Mouse (Mus musculus) common myeloid progenitor, adult 5-6 weeks (primary cell): ENCODE measurements around the gene Hist1h3b. TPM values are rescaled to one million over a fixed set of nuclear protein-coding genes. Genes with fewer than 3 reads are reported as not detected.
A peak's percentile ranks its signal among the peaks of the same experiment; 100 is the strongest.

Source experiments
- ATAC-seq: replicated peaks from 2 replicates; pipeline ENCODE4 v1.8.0; 2016; ENCODE audit warnings: low read depth, mild to moderate bottlenecking, moderate TSS enrichment, inconsistent platforms; ENCODE audit not compliant: poor library complexity, severe bottlenecking
- total RNA-seq: library from RNA; stranded (forward); fragments of 200-1000, 187-1606 nt; gene quantifications from 2 replicates; pipeline ENCODE4 v1.2.3, GENCODE M21; 2017

The Hist1h3b gene
- total RNA-seq, 1 experiment from 2014 or later = 689 TPM

DNA sequence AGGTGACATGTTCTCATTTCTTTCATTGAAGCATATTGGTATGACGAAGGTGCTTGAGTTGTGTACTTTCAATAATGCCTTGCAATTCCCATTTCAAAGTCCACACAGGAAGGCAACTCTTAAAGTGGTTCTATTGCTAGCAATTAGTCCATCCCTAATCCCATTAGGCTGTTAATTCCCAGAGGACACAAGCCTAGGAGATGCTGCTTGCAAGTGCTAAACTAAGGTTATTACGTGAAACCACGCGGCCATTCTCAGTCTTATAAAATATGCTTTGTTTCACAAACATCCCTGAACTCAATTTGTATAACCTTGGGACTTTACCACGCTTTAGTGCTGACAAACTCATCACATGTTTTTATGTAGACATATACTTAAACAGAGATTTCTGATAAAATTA lies 15.0 kb upstream of the Hist1h3b start:
- ATAC-seq = no peak

DNA sequence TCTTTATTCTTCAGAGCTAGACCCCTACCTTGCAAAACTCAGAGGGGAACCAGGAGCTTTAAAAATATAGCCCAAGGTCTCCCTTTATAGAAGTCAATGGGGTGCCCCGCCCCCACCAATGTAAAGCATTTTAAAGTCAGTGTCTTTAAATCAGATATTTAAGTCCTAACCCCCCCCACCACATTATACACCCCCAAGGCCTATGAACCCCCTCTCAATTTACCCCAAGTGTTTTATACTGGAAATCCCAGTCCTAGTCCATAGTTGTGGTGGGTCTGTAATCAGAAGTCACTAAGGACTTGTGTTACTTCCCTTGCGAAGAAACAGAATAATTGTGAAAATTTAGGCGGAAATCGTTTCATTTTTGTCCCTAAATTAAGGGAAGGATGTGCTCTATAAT lies 14.0 kb upstream of the Hist1h3b start:
- no peak for ATAC-seq

DNA sequence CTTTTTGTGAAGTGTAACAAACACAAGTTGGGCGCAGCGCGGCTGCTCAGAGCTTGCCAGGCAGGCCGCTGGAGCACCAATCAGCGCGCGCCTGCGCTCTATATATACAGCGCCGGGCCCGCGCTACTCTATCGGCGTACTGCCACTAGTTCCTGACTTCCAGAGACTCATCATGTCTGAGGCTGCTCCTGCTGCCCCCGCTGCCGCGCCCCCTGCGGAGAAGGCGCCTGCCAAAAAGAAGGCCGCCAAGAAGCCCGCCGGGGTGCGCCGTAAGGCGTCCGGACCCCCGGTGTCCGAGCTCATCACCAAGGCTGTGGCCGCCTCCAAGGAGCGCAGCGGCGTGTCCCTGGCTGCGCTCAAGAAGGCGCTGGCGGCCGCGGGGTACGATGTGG lies 13.4 kb upstream of the Hist1h3b start, which contains the start of gene Hist1h1c:
Gene Hist1h1c (plus strand): TSS at position 132 of the 392 bp plus-strand sequence.
- ATAC-seq = peak; percentile 66

DNA sequence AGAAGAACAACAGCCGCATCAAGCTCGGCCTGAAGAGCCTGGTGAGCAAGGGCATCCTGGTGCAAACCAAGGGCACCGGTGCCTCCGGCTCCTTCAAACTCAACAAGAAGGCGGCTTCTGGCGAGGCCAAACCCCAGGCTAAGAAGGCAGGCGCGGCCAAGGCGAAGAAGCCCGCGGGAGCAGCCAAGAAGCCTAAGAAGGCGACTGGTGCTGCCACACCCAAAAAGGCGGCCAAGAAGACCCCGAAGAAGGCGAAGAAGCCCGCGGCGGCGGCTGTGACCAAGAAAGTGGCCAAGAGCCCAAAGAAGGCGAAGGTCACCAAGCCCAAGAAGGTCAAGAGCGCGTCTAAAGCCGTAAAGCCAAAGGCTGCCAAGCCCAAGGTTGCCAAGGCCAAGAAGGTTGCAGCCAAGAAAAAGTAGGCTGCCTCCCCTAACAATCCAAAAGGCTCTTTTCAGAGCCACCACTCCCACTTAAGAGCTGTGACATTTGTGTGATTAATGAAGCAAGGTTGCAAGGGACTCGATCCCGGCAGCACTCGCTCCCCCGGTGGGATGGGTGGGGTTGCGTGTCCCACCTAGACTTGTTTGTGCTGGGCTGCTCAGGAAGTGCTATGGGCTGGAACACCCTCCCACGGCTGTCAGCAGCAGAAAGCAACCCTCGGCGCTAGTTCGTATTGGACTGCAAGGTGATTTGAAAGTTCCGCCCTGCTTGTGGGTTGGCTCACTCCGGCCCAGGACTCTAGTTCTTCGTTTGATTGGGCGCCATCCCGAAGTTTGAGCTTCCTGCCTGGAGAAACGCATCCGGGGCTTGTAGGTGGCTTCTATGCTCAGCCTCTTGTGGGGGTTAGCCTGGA lies 12.8 kb upstream of the Hist1h3b start:
- peak; percentile 70 for ATAC-seq

DNA sequence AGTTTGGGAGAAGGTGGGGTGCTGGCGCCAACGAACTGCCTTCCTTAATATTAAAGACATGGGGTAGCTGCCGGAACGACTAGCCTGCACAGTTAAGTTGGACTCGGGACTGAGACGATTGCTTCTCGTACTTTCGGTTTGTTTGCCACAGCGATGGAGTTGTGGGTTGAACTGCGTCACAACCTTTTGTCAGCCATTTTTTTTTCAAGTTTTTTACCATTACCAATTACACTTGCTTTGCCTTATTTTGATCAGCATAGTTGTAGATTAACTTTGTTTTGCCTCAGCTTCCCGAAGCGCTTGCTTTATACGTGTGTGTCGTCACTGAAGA lies 12.2 kb upstream of the Hist1h3b start:
- ATAC-seq = peak; percentile 29; the same call in 1 of the 2 replicates

DNA sequence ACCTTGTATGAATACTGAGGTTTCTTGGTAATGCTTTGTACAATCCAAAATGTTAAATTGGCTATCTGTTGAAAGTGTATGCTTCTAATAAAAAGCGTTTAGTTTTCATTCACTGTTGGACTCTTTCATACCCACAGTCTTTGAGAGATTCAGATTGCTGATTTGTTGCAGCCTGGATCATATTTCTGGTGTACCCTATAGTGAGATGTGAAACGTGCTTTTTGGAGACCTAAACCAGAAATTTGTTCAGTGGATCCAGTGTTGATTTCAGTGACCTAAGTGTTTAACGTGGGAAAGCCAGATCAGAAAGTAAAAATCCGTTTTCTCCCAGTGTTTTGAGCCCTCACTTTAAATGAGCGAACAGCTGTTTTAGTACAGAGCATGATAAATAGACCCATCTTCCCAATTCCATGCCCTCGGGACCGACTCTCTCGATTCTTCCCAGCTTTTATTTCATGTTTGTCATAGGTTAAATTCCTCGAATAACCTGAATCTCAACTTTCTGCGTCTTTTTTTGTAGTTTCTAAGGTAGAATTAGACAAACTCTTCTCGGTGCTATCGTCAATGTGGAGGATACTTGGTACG lies 11.7 kb upstream of the Hist1h3b start:
- no peak for ATAC-seq

DNA sequence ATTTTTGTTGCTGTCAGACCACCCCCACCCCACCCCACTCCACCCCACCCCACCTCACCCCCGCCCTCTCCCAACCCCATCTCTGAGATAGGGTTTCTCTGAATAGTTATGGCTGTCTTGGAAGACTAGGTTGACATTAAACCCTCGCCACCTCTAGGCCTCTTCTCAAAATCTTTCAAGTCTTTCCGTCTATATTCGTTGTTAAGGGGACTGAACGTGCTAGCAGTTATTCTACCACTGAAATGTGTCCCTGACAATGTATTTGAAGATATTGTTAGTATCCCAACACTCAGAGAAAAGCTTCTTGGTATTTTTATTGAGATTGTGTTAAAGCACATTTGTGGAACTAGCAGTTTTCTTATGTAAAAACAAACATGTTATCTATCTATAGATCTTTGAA lies 11.2 kb upstream of the Hist1h3b start:
- ATAC-seq = no peak

DNA sequence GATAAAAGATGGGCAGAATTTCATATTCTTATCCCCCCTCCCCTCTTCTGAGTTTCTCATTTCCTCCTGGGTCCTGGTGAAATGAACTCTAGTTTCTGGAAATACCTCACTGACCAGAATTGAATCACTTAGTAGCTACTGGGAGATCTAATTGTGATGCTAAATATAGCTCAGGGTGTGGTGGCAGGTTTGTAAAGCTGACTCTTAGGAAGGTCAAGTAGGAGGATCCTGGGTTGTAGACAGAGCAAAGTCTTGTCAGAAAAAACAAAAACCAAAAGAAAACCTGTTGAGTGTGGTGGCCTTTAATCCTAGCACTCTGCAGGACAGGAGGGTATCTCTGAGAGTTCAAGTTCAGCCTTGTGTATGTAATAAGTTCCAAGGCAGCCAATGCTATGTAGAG lies 10.1 kb upstream of the Hist1h3b start:
- ATAC-seq = no peak

DNA sequence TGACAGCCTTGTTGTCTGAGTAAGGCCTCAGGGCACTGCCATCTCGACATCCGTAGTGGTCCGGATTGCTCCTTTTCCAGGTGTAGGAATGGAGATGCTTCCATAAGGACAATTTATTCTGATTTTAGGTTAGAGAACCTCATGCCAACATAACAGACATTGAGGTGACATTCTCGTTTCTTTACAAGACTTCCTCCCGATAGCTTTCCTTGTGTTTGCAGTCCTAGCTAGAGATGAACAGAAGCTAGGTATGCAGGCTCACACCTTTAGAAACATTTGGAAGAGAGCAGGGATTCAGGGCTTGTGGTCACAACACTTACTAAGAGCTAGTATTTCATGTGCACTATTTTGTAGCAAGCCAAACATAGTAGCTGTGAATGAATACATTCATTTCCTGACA lies 8.9 kb upstream of the Hist1h3b start:
- no peak for ATAC-seq

DNA sequence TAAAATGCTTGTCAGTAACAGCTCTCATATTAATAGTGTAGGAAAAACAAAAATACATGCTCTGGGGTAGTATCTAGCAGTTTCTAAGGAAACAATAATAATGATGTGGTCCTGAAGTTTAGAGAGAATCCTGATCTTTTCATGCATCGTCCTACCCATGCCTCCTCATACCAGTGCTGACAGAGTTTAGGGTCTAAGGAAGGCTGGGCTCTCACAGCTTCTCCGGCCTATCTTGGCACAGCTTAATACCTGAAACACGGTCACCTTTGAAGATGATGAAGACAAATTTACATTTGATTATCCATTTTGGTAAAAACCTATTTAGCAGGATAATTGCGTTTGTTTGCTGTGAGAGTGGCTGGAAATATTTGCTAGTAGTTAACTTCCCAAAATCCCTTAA lies 8.1 kb upstream of the Hist1h3b start:
- no peak for ATAC-seq

DNA sequence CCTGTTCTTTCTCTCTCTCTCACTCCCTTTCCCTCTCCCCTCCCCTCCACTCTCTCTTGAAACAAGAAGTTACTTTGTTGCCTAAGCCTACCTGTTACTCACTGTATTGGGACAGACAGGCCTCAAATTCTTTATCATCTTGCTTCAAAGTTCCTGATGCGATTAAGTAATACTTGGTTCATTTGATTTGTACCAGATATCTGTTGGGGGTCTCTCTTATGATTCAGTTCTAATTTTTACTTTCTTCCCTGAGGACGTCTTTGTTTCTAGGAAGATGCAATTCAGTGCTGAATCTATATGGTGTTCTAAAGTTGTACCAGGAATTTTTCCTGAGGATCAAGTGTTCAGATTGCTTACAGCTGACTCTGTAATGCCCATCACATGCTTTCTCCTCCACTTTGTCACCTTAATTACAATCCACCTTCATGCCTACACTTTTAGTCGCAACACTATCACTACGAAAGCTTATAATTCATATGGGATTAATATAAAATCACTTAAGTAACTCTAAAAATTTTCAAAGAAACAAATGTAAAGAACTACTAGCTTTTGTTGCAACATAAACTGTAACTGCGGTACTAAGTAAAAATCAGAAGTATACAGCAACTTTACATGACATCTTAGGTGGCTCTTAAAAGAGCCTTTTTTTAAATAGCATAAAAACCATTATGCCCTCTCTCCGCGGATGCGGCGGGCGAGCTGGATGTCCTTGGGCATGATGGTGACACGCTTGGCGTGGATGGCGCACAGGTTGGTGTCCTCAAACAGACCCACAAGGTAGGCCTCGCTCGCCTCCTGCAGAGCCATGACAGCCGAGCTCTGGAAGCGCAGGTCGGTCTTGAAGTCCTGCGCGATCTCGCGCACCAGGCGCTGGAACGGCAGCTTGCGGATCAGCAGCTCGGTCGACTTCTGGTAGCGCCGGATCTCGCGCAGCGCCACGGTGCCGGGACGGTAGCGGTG lies 7.4 kb upstream of the Hist1h3b start:
- no peak for ATAC-seq

DNA sequence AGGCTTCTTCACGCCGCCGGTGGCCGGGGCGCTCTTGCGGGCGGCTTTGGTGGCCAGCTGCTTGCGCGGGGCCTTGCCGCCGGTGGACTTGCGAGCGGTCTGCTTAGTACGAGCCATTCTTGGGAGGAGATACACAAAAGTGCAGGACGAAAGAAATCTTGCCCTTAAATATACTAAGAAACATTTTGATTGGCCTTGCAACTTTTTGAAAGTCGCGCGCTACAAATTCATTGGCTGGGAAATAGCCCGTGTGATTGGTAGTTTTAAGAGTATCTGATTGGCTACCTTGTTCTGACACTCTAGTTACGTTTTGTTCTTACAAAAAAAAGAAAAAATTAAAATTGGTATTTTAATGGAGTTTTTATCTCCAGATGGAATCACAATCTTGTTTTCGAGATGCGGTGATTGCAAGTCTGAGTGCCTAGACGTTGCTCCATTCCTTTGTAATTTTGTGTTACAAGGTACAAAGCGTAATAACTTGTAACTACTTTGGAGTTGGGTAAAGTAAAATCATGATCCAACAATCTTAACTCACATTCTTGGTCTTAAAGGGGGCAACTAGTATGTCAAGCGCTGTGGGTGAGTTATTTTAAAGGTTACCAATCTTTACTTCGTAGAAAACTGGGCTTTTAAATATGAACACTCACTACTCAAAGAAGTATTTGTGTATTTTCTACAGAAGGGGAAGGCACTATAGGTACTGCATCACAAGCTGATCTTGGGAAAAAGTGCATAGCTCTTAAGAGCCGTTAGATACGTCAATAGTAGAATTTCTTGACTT lies 6.5 kb upstream of the Hist1h3b start, which contains the start of gene Hist1h3c:
Gene Hist1h3c (minus strand): TSS at position 222 of the 781 bp plus-strand sequence.
- peak; percentile 61 for ATAC-seq

DNA sequence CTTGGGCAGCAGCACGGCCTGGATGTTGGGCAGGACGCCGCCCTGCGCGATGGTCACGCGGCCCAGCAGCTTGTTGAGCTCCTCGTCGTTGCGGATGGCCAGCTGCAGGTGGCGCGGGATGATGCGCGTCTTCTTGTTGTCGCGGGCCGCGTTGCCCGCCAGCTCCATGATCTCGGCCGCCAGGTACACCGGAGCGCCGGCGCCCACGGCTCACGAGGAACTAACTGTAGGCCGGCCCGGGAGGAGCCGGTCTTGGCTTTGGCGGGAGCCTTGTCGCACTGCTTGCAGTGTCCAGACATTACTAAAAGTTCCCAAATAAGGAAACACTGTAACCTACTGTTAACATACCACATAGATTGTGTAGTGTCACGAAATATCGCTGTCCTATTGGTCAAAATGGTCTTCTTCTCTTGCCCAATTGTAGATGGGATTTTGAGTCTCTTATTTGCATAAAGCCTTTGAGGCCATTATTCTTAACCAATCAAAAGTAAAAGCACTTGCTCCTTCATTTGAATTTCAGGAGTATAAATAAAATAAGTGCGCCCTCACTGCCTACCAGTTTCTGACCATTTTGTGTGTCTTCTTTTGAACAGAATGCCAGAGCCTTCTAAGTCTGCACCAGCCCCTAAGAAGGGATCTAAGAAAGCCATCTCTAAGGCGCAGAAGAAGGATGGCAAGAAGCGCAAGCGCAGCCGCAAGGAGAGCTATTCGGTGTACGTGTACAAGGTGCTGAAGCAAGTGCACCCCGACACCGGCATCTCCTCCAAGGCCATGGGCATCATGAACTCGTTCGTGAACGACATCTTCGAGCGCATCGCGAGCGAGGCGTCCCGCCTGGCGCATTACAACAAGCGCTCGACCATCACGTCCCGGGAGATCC lies 5.6 kb upstream of the Hist1h3b start, which contains the start of gene Hist1h2bb:
Gene Hist1h2bb (plus strand): TSS at position 534 of the 880 bp plus-strand sequence.
- peak; percentile 77 for ATAC-seq

DNA sequence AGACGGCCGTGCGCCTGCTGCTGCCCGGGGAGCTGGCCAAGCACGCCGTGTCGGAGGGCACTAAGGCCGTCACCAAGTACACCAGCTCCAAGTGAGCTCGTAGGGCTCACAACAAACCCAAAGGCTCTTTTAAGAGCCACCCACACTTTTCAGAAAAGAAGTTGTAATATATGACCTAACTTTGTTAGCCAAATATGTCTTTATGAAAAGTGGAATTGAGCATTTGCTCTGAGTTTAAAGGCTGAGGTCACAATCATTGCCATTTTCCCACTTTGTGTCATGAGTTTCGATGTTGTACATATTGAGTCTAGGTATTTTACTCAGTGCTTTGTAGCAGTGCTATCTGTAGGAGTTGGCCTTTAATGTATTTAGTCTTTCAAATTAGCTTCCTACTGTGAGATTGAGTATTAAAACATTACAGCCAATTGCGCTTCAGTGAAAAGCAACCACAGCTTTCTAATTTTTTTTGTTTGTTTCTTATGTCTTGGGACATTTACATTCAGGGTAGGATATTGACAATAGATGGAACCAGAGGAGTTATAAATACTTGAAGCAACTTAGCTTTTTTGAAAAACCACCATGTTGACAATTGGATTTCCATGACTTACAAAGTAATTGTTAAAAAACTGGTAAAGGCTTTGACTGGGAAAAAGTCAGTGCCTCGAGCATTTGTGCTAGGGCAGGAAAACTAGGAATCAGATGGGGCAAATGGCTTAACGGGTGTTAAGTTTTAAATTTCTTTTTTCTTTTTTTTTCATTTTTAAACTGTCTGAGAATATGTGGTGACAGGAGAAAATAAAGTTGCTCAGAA lies 4.8 kb upstream of the Hist1h3b start:
- peak; percentile 1; the same call in 1 of the 2 replicates for ATAC-seq

DNA sequence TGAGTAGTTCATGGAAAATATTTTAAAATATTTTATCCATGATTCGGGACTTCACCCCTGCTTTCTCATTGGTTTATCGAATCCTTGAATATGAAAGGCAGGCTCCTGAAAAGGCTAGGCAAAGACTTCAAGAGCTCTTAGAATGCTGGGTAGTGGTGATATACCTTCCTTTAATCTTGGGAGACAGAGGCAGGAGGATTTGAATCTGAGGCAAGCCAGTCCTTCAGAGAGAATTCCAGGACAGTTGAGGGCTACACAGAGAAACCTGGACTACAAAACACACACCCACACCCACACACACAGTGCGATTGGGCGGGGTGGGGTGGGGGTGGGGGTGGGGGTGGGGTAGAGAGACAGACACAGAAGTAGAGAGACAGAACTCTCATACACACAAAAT lies 4.2 kb upstream of the Hist1h3b start:
- no peak for ATAC-seq

DNA sequence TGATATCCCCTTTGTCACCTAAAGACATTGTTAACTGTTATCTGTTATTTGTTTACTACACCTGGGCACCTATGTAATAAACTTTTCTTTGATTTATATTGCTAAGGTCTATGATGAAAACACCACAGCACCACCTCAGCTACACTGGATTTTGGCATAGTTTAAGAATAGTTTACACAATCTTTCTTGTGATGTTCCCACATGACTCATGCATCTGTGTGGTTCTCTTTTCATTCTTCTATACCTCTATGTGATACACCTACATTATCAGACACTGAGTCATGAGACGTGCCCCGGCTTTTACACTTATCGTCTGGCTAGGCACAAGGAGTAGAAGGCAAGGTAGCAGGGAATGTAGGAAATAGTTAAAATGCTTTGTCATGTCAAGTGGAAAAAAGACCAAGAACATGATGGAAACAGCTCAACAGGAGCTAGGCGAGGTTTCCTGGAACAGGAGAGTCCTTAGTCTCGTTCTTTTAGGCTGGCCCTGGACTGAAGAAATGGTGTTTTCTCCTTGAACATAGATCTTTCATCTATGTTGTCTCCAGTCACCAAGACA lies 2.4 kb upstream of the Hist1h3b start:
- no peak for ATAC-seq

DNA sequence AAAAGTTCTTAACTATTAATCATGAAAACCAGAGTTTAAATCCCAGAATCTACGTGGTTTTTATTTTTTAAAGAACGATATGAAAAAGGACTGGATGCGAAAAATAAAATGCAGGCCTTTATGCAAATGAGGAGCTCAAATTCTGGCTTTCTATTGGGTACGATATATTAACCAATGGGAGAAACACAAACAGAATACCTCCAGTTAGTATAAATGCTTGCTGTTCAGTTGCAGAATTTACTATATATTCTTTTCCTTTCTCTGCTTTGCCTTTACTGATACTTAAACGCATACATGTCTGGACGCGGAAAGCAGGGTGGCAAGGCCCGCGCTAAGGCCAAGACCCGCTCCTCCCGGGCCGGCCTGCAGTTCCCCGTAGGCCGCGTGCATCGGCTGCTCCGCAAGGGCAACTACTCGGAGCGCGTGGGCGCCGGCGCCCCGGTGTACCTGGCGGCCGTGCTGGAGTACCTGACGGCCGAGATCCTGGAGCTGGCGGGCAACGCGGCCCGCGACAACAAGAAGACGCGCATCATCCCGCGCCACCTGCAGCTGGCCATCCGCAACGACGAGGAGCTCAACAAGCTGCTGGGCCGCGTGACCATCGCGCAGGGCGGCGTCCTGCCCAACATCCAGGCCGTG lies 1.1 kb upstream of the Hist1h3b start, which contains the start of gene Hist1h2ab:
Gene Hist1h2ab (plus strand): TSS at position 288 of the 639 bp plus-strand sequence.
- peak; percentile 53 for ATAC-seq
